Mouse (Mus musculus): ENCODE results near the gene Atg5.
"Not testable (repeated sequence)": the region's sequence is repeated elsewhere in the genome, so short reads cannot be mapped to it uniquely, and the experiment has no call there.

- not testable (repeated sequence) for TF ChIP-seq POLR2A (IDR thresholded peaks at IDR 0.05; ENCODE audit: control insufficient read depth, extremely low read depth, insufficient read depth, low read length, poor library complexity); CTCF (IDR thresholded peaks at IDR 0.05; ENCODE audit: borderline replicate concordance, control insufficient read depth, extremely low read depth, insufficient read depth, low read length, poor library complexity)
These were observed 64.5 kb downstream of the Atg5 start for GRCm38 (mm10) chr10:44332656-44333055.

Data from thymus, adult 2 months (tissue).